Mouse (Mus musculus): ENCODE data around the gene Tbcb. TPM values are rescaled to one million over a fixed set of nuclear protein-coding genes. Genes with fewer than 3 reads are reported as not detected.
"Not testable (repeated sequence)": the region's sequence is repeated elsewhere in the genome, so short reads cannot be mapped to it uniquely, and the experiment has no call there.

Gene Tbcb
- total RNA-seq, 2 experiments from 2014 or later = 57.8 to 68.2 TPM

GRCm38 (mm10) chr7:30193581-30194100 is 38.4 kb downstream of the Tbcb start:
- DNase-seq = peak; percentile 88 to 90

DNA sequence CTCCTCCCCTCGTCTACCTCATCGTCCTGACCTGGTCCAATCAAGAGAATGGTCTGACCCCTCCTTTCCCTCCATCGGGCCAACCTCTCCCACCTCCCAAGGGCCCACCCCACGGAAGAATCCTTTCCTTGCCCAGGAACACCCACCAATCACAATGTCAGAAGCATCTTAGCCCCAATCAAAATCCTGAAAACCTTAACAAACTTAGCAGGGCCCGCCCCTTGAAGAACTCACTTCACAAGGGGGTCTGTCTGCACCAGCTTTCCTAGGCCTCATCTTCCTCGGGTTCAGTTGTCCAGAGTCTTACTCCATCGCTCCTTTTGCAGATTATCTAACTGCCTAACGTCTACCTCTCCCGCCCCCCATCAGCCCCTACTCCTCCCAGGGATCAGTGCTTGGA is 39.1 kb downstream of the Tbcb start:
- no peak for DNase-seq

DNA sequence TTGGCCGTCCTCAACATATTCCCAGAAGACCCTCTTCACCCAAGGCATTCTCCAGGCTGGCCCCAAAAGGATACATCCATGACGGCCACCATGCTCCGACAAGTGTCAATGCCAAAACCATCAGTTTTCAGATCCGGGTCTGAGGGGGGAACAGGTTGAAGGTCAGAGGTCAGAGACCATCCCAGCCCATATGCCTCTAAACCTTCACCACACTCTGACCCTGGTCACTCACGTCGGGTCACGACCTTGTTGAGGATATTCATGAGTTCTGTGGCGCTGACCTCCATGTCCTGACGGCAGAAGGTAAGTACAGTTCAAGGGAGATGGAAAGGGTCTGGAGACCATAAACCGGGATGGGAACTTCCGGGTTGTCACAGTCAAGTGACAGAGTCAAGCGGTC is 40.0 kb downstream of the Tbcb start:
- DNase-seq = no peak

DNA sequence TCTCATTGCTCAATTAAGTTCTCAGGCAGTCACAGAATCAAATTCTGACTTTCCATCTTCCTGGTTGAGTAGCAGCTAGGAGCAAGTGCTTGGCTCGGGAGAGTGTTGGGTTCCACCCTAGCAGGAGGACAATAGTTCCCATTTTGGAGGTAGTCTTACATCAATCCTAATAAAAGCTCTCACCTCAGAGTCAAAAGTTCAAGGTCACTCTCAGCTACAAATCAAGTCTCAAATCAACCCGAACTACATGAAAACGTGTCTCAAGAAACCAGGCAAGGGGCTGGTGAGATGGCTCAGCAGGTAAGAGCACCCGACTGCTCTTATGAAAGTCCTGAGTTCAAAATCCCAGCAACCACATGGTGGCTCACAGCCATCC is 43.0 kb downstream of the Tbcb start:
- no peak for DNase-seq

GRCm38 (mm10) chr7:30188344-30189115 is 43.5 kb downstream of the Tbcb start:
- DNase-seq = no peak

DNA sequence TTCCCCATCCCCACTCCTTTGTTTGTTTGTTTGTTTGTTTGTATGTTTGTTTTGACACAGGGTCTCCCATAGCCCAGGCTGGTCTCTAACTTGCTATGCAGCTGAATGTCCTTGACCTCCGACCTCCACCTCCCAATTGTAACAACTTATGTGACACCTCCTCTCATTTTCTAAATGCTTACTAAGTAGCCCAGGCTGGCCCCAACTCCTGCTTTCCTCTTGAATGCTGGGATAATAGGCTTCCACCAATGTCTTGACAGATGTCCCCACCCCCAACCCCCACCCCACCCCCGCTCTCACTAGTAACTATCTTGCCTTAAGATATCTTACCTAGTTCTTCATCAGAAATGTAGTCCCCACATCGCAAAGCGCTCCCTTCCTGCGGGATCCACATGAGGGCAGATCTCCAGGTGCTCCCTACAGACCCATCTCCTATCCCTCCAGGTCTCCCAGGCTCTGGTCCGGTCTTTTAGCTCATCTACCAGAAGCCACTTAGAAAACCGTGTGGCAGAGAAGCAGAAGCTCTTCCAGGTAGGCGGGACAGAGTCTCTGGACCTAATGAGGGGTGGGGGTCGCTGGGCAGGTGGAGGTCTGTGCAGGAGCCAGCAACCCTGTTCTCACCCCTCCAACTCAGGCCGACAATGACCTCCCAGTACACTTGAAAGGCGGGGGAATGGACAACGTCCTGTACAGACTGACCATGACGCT is 47.3 kb downstream of the Tbcb start:
- DNase-seq = peak in 1 of 2 experiments; percentile 36

GRCm38 (mm10) chr7:30183879-30184289 is 48.2 kb downstream of the Tbcb start, which contains the start of gene Cox7a1:
Gene Cox7a1 (plus strand): TSS chr7:30184144.
- peak; percentile 97 for DNase-seq

DNA sequence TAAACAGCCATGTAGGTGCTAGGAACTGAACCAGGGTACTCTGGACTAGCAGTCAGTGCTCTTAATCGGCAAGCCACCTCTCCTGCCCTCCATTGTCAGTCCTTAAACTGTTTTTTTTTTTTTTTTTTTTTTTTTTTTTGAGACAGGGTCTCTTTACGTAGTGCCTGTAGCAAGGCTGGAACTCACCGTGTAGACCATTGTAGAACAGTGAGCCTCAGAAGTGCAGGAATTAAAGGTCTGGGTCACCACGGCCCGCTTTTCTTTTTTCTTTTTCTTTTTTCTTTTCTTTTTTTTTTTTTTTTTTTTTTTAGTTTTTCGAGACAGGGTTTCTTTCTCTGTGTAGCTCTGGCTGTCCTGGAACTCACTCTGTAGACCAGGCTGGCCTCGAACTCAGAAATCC is 48.9 kb downstream of the Tbcb start:
- DNase-seq = not testable (repeated sequence)

DNA sequence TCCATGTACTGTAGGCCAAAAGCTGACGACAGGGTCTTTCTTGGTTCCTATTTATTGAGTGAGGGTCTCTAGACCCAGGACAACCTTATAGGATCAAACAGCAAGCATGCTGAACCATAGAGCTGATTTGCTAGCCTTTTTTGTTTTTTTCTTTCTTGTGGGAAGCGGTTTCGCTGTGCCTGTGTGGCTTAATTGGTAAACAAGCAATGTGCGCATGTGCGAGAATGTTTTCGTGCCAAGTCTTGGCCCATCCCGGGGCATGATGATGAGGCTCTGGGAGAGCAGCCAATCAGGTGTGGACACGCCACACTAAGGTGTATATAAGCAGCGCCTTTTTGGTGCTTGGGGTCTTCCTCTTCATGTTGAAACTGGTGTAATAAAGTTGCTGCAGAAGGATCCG is 50.1 kb downstream of the Tbcb start:
- DNase-seq = not testable (repeated sequence)

- peak; percentile 77 to 87 for DNase-seq
These were observed 50.8 kb downstream of the Tbcb start for GRCm38 (mm10) chr7:30181308-30181707.

DNA sequence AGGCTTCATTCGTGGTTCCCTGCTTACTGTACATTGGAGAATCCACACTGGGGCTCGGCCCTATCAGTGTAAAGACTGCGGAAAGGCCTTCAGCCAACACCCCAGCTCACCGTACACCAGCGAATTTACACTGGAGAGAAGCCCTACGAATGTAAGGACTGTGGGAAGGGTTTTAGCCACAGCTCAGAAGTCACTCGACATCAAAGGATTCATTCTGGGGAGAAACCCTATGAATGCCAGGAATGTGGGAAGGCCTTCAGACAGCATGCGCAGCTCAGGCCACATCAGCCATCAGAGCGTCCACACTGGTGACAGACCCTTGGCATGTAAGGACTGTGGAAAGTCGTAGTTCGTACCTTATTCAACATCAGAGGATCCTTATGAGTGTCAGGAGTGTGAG is 53.8 kb downstream of the Tbcb start:
- DNase-seq = no peak

DNA sequence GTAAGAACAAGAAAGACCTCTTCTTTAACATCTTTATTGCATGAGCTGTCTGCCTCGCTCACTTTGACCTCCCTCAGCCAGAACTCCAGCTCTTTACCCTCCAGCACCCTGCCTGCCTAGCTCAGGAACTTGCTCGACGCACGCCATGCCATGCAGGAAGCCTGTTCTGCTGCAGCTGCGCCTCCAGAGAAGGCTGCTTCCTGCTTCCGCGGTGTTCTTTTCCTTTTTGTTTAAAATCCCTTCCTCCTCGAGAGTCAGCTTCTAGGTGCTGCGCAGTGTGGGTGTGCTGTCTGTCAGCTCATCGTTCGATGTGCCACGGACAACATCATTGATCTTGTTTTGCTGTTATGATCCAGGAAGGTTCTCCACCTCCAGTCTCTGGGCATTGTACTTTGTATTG is 55.6 kb downstream of the Tbcb start:
- no peak for DNase-seq

Other genes with a start within 250 kb of the Tbcb start
- gene Zfp568, start 248.3 kb downstream of the Tbcb start, total RNA-seq (2021) = 10 to 100 TPM; 24.0 to 31.6 TPM
- gene Zfp14, start 180.9 kb downstream of the Tbcb start, total RNA-seq (2021) = 1 to 10 TPM; 2.0 to 2.9 TPM
- gene Zfp82, start 159.4 kb downstream of the Tbcb start, total RNA-seq (2021) = 1 to 10 TPM; 3.0 to 3.1 TPM
- gene Gm26920, start 141.9 kb downstream of the Tbcb start, total RNA-seq (2021) = not detected
- 1 to 10 TPM; 1.4 to 1.9 TPM for gene Zfp566, start 141.7 kb downstream of the Tbcb start, total RNA-seq (2021)
- 10 to 100 TPM; 26.9 to 38.9 TPM for gene Zfp260, start 137.5 kb downstream of the Tbcb start, total RNA-seq (2021)
- 1 to 10 TPM; 2.1 to 2.5 TPM for gene Zfp382, start 110.3 kb downstream of the Tbcb start, total RNA-seq (2021)
- 10 to 100 TPM; 27.8 to 30.9 TPM for gene Zfp146, start 62.5 kb downstream of the Tbcb start, total RNA-seq (2021)
- 1,000 to 10,000 TPM; 2,821 to 3,018 TPM for gene Cox7a1, start 48.1 kb downstream of the Tbcb start, total RNA-seq (2021)
- gene Capns1, start 33.5 kb downstream of the Tbcb start, total RNA-seq (2021) = 100 to 1,000 TPM; 277 to 293 TPM
- gene Polr2i, start 324 bp downstream of the Tbcb start, total RNA-seq (2021) = 10 to 100 TPM; 51.1 to 53.7 TPM
- gene Ovol3, start 3.5 kb upstream of the Tbcb start, total RNA-seq (2021) = not detected
- gene Thap8, start 47.8 kb upstream of the Tbcb start, total RNA-seq (2021) = not detected
- gene Wdr62, start 48.1 kb upstream of the Tbcb start, total RNA-seq (2021) = under 1 TPM; 0.57 to 0.80 TPM
- 1 to 10 TPM; 5.7 TPM for gene Clip3, start 59.5 kb upstream of the Tbcb start, total RNA-seq (2021)
- 10 to 100 TPM; 26.2 to 27.8 TPM for gene Alkbh6, start 76.4 kb upstream of the Tbcb start, total RNA-seq (2021)
- 1 to 10 TPM in 1 of 2 experiments, under 1 TPM in 1; 0.72 to 2.0 TPM for gene Syne4, start 82.5 kb upstream of the Tbcb start, total RNA-seq (2021)
- gene E130208F15Rik, start 89.5 kb upstream of the Tbcb start, total RNA-seq (2021) = 1 to 10 TPM in 1 of 2 experiments, under 1 TPM in 1; 0.45 to 1.1 TPM
- 10 to 100 TPM; 13.3 to 13.5 TPM for gene Sdhaf1, start 91.6 kb upstream of the Tbcb start, total RNA-seq (2021)
- 1 to 10 TPM; 1.4 to 1.8 TPM for gene Lrfn3, start 130.5 kb upstream of the Tbcb start, total RNA-seq (2021)
- 10 to 100 TPM; 18.9 to 22.2 TPM for gene Tyrobp, start 181.5 kb upstream of the Tbcb start, total RNA-seq (2021)
- 1 to 10 TPM in 1 of 2 experiments, under 1 TPM in 1; 0.69 to 3.3 TPM for gene Hcst, start 187.6 kb upstream of the Tbcb start, total RNA-seq (2021)
- gene Nfkbid, start 189.5 kb upstream of the Tbcb start, total RNA-seq (2021) = under 1 TPM; 0.35 to 0.87 TPM
- 1 to 10 TPM; 2.8 to 3.4 TPM for gene Aplp1, start 213.3 kb upstream of the Tbcb start, total RNA-seq (2021)
- not detected for gene Kirrel2, start 225.4 kb upstream of the Tbcb start, total RNA-seq (2021)
- not detected for gene Nphs1, start 226.0 kb upstream of the Tbcb start, total RNA-seq (2021)

Measured in heart, adult 18-20 months (tissue).